Mouse (Mus musculus) testis, adult 2 months (tissue): Measurements from ENCODE around the gene Gid4.
A peak's percentile ranks its signal among the peaks of the same experiment; 100 is the strongest.

Experiments used
- CTCF ChIP-seq: fragments of 200-500 bp; IDR thresholded peaks from 2 replicates; pipeline ENCODE4 v1.5.1; 2012; ENCODE audit warnings: low read depth, mild to moderate bottlenecking, inconsistent platforms, low read length, moderate library complexity; ENCODE audit not compliant: control insufficient read depth, insufficient read depth, insufficient replicate concordance
- POLR2A ChIP-seq: fragments of 200-500 bp; IDR thresholded peaks from 2 replicates; pipeline ENCODE4 v1.6.1; 2012; ENCODE audit warnings: low read depth, mild to moderate bottlenecking, inconsistent platforms, low read length, moderate library complexity; ENCODE audit not compliant: control insufficient read depth

GRCm38 (mm10) chr11:60417717-60418472 lies 950 bp downstream of the Gid4 start, which contains the start of gene Atpaf2:
- TF ChIP-seq POLR2A (0 out of 2 replicates have a peak, but pooled peaks have one; percentile 7), CTCF (no peak)
